Mouse (Mus musculus) ovary, adult 18-20 months (tissue): ENCODE results near the gene Zfp622.
A peak's percentile ranks its signal among the peaks of the same experiment; 100 is the strongest.
"Not testable (repeated sequence)": the region's sequence is repeated elsewhere in the genome, so short reads cannot be mapped to it uniquely, and the experiment has no call there.

Experiments
- DNase-seq: peaks from one replicate; pipeline ENCODE4 v3.0.0; 2022; ENCODE audit warnings: low spot score, mixed read lengths

Gene Zfp622

GRCm38 (mm10) chr15:25971596-25971995 lies 12.6 kb upstream of the Zfp622 start:
- no peak for DNase-seq

GRCm38 (mm10) chr15:25972758-25973157 lies 11.4 kb upstream of the Zfp622 start:
- DNase-seq: no peak

- no peak for DNase-seq
These were observed 9.8 kb upstream of the Zfp622 start for GRCm38 (mm10) chr15:25974352-25974751.

GRCm38 (mm10) chr15:25975810-25976209 lies 8.4 kb upstream of the Zfp622 start:
- DNase-seq: no peak

- DNase-seq: not testable (repeated sequence)
These were observed 552 bp upstream of the Zfp622 start for GRCm38 (mm10) chr15:25983614-25984013.

GRCm38 (mm10) chr15:25984734-25985492 lies 747 bp downstream of the Zfp622 start:
- no peak for DNase-seq

GRCm38 (mm10) chr15:25992992-25993727 lies 9.0 kb downstream of the Zfp622 start:
- no peak for DNase-seq

- DNase-seq: no peak
These were observed 11.4 kb downstream of the Zfp622 start for GRCm38 (mm10) chr15:25995521-25995920.

GRCm38 (mm10) chr15:25999545-25999944 lies 15.4 kb downstream of the Zfp622 start:
- DNase-seq: not testable (repeated sequence)

GRCm38 (mm10) chr15:26008621-26009020 lies 24.5 kb downstream of the Zfp622 start:
- DNase-seq: no peak

GRCm38 (mm10) chr15:26012891-26013290 lies 28.7 kb downstream of the Zfp622 start:
- no peak for DNase-seq

GRCm38 (mm10) chr15:26015979-26016665 lies 32.0 kb downstream of the Zfp622 start:
- no peak for DNase-seq

- no peak for DNase-seq
These were observed 37.6 kb downstream of the Zfp622 start for GRCm38 (mm10) chr15:26021721-26022120.

GRCm38 (mm10) chr15:26022636-26023035 lies 38.5 kb downstream of the Zfp622 start:
- DNase-seq: no peak

- DNase-seq: peak; percentile 16
These were observed 47.5 kb downstream of the Zfp622 start for GRCm38 (mm10) chr15:26031692-26032091.

- DNase-seq: no peak
These were observed 56.4 kb downstream of the Zfp622 start for GRCm38 (mm10) chr15:26040567-26040966.

GRCm38 (mm10) chr15:26041196-26041947 lies 57.2 kb downstream of the Zfp622 start:
- no peak for DNase-seq
